Mouse (Mus musculus): Measurements from ENCODE around the gene Mat2a. TPM values are rescaled to one million over a fixed set of nuclear protein-coding genes. Genes with fewer than 3 reads are reported as not detected.
A peak's percentile ranks its signal among the peaks of the same experiment; 100 is the strongest.

Gene Mat2a
- total RNA-seq, 1 experiment = 407 TPM

DNA sequence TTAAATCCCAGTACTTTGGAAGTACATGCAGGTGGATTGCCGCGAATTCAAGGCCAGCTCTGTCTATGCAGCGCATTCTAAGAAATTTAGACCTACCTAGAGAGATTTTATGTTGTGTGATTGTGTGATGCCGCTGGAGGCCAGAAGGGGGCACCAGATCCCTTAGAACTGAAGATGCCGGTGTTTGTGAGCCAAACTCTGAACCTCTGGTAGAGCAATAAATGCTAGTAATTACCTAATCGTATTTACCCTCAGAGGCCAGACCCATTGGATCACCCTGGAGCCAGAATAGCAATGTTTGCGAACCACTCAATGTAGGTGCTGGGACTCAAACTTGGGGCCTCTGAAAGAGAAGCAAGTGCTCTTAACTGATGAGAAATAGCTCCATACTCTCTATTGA, 37.5 kb downstream of the Mat2a start:
- H3K27ac ChIP-seq (ENCODE audit: insufficient read depth, low read depth, low read length, poor library complexity, severe bottlenecking) = no peak overlapping the region
- no peaks in the 10 kb centered on the region for H3K36me3 ChIP-seq (ENCODE audit: control insufficient read depth, insufficient read depth, low read length, poor library complexity, severe bottlenecking)
- H3K9ac ChIP-seq (ENCODE audit: insufficient read depth, low read depth, low read length, poor library complexity, severe bottlenecking) = no peak overlapping the region
- no peak overlapping the region for H3K4me3 ChIP-seq (ENCODE audit: insufficient read depth in 1 of 2, low read depth in 1 of 2, low read length in 2 of 2, poor library complexity in 1 of 2, severe bottlenecking in 1 of 2)
- TF ChIP-seq ZNF384 (IDR thresholded peaks at IDR 0.05; ENCODE audit: low read depth, low read length) (no peak), HCFC1 (IDR thresholded peaks at IDR 0.05; ENCODE audit: borderline replicate concordance, insufficient read depth, low read length) (no peak), ZC3H11A (IDR thresholded peaks at IDR 0.05; ENCODE audit: borderline replicate concordance, low read depth, low read length) (no peak), CHD2 (IDR thresholded peaks at IDR 0.05; ENCODE audit: low read depth, low read length) (no peak), MAFK (IDR thresholded peaks at IDR 0.05; ENCODE audit: insufficient read depth, low read depth, low read length) (no peak)
- in situ Hi-C loops (cut with MboI; ENCODE audit: low sequenced_read_pairs in 2 of 2, unreplicated experiment in 2 of 2) = loop anchor here (25.0 kb wide), 1 partner anchor 435 kb away; no protein-coding TSS in a partner anchor
- peak; percentile 63 for DNase-seq (ENCODE audit: low read depth, low spot score)
- no peaks in the 10 kb centered on the region for H3K4me1 ChIP-seq (ENCODE audit: control insufficient read depth in 2 of 2, insufficient read depth in 2 of 2, low read length in 2 of 2, poor library complexity in 1 of 2)
- H3K9me3 ChIP-seq (ENCODE audit: control insufficient read depth, insufficient read depth, low read depth, low read length) = no peaks in the 10 kb centered on the region

DNA sequence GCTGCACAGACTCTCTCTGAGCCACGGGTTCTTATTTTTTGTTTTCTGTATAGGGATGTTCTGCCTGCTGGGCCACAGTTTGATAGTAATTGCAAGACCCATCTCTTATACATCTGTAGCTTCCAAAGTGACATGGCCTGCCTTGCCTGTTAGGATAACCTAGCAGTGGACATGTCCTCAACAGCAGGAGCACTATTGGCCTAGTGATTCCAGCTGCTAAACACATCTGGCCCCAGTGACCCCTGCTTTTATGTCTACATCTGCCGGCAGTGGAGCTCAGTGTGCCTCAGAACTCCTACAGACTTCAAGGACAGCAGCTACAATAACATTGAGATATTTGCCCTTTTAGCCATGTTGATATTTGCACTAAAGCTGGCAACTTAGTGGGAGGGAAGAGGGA, 39.4 kb downstream of the Mat2a start:
- Histone ChIP-seq H3K9me3 (ENCODE audit: control insufficient read depth, insufficient read depth, low read depth, low read length) (no peaks in the 10 kb centered on the region), H3K27ac (ENCODE audit: insufficient read depth, low read depth, low read length, poor library complexity, severe bottlenecking) (no peak overlapping the region), H3K36me3 (ENCODE audit: control insufficient read depth, insufficient read depth, low read length, poor library complexity, severe bottlenecking) (no peaks in the 10 kb centered on the region), H3K4me1 (ENCODE audit: control insufficient read depth in 2 of 2, insufficient read depth in 2 of 2, low read length in 2 of 2, poor library complexity in 1 of 2) (no peaks in the 10 kb centered on the region), H3K9ac (ENCODE audit: insufficient read depth, low read depth, low read length, poor library complexity, severe bottlenecking) (no peak overlapping the region), H3K4me3 (ENCODE audit: insufficient read depth in 1 of 2, low read depth in 1 of 2, low read length in 2 of 2, poor library complexity in 1 of 2, severe bottlenecking in 1 of 2) (no peak overlapping the region)
- DNase-seq (ENCODE audit: low read depth, low spot score) = no peak
- TF ChIP-seq HCFC1 (IDR thresholded peaks at IDR 0.05; ENCODE audit: borderline replicate concordance, insufficient read depth, low read length) (no peak), ZC3H11A (IDR thresholded peaks at IDR 0.05; ENCODE audit: borderline replicate concordance, low read depth, low read length) (no peak), CHD2 (IDR thresholded peaks at IDR 0.05; ENCODE audit: low read depth, low read length) (no peak), ZNF384 (IDR thresholded peaks at IDR 0.05; ENCODE audit: low read depth, low read length) (no peak), MAFK (IDR thresholded peaks at IDR 0.05; ENCODE audit: insufficient read depth, low read depth, low read length) (no peak)
- in situ Hi-C loops (cut with MboI; ENCODE audit: low sequenced_read_pairs in 2 of 2, unreplicated experiment in 2 of 2) = loop anchor here (25.0 kb wide), 1 partner anchor 437 kb away; no protein-coding TSS in a partner anchor

DNA sequence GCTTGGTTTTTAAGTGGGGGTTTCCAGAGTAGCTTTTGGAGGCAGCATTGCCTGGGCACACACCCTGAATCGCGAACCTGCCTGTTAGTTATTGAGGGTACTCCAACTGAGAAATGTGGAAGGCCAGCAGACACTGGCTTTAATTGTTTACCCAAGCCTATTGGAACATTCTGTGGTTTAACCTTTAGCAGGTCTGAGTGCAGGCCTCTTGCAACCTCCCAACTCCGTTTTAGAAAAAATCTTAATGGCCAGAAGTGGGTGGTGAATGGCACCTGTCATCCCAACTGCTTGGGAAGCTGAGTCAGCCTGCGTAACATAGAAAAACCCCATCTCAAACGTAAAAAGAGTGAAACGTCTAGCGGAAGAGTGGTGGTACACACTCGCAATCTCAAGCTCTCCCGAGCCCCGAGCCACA, 42.5 kb downstream of the Mat2a start:
- in situ Hi-C loops (cut with MboI; ENCODE audit: low sequenced_read_pairs in 2 of 2, unreplicated experiment in 2 of 2) = no loop called here
- Histone ChIP-seq H3K9ac (ENCODE audit: insufficient read depth, low read depth, low read length, poor library complexity, severe bottlenecking) (no peak overlapping the region), H3K4me3 (ENCODE audit: insufficient read depth in 1 of 2, low read depth in 1 of 2, low read length in 2 of 2, poor library complexity in 1 of 2, severe bottlenecking in 1 of 2) (no peak overlapping the region), H3K36me3 (ENCODE audit: control insufficient read depth, insufficient read depth, low read length, poor library complexity, severe bottlenecking) (no peaks in the 10 kb centered on the region), H3K27ac (ENCODE audit: insufficient read depth, low read depth, low read length, poor library complexity, severe bottlenecking) (no peak overlapping the region), H3K9me3 (ENCODE audit: control insufficient read depth, insufficient read depth, low read depth, low read length) (no peaks in the 10 kb centered on the region), H3K4me1 (ENCODE audit: control insufficient read depth in 2 of 2, insufficient read depth in 2 of 2, low read length in 2 of 2, poor library complexity in 1 of 2) (no peaks in the 10 kb centered on the region)
- DNase-seq (ENCODE audit: low read depth, low spot score) = no peak
- TF ChIP-seq ZC3H11A (IDR thresholded peaks at IDR 0.05; ENCODE audit: borderline replicate concordance, low read depth, low read length) = no peak
- TF ChIP-seq MAFK (IDR thresholded peaks at IDR 0.05; ENCODE audit: insufficient read depth, low read depth, low read length) = no peak
- TF ChIP-seq ZNF384 (IDR thresholded peaks at IDR 0.05; ENCODE audit: low read depth, low read length) = no peak
- no peak for TF ChIP-seq CHD2 (IDR thresholded peaks at IDR 0.05; ENCODE audit: low read depth, low read length)
- TF ChIP-seq HCFC1 (IDR thresholded peaks at IDR 0.05; ENCODE audit: borderline replicate concordance, insufficient read depth, low read length) = no peak

DNA sequence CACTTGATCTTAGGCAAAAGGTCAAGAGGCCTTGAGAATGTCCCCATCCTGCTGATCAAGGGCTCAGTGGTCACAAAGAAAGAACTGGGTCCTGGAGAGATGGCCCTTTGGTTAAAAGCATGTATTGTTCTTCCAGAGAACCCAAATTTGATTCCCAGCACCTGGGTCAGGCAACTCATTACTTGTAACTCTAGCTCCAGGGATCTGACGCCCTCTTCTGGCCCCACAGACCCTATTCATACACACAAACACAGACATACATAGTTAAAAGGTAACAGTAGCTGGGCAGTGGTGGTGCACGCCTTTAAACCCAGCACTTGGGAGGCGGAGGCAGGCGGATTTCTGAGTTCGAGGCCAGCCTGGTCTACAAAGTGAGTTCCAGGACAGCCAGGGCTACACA, 47.0 kb downstream of the Mat2a start:
- H3K9ac ChIP-seq (ENCODE audit: insufficient read depth, low read depth, low read length, poor library complexity, severe bottlenecking) = no peak overlapping the region
- H3K27ac ChIP-seq (ENCODE audit: insufficient read depth, low read depth, low read length, poor library complexity, severe bottlenecking) = no peak overlapping the region
- no peak overlapping the region for H3K4me3 ChIP-seq (ENCODE audit: insufficient read depth in 1 of 2, low read depth in 1 of 2, low read length in 2 of 2, poor library complexity in 1 of 2, severe bottlenecking in 1 of 2)
- TF ChIP-seq ZC3H11A (IDR thresholded peaks at IDR 0.05; ENCODE audit: borderline replicate concordance, low read depth, low read length) = no peak
- TF ChIP-seq HCFC1 (IDR thresholded peaks at IDR 0.05; ENCODE audit: borderline replicate concordance, insufficient read depth, low read length) = no peak
- TF ChIP-seq CHD2 (IDR thresholded peaks at IDR 0.05; ENCODE audit: low read depth, low read length) = no peak
- no peak for TF ChIP-seq MAFK (IDR thresholded peaks at IDR 0.05; ENCODE audit: insufficient read depth, low read depth, low read length)
- TF ChIP-seq ZNF384 (IDR thresholded peaks at IDR 0.05; ENCODE audit: low read depth, low read length) = no peak
- in situ Hi-C loops (cut with MboI; ENCODE audit: low sequenced_read_pairs in 2 of 2, unreplicated experiment in 2 of 2) = no loop called here
- no peaks in the 10 kb centered on the region for H3K36me3 ChIP-seq (ENCODE audit: control insufficient read depth, insufficient read depth, low read length, poor library complexity, severe bottlenecking)
- peaks cover 3 to 4% of the 10 kb centered on the region in 2 experiments; a peak in 1 of 4 replicates for H3K4me1 ChIP-seq (ENCODE audit: control insufficient read depth in 2 of 2, insufficient read depth in 2 of 2, low read length in 2 of 2, poor library complexity in 1 of 2)
- H3K9me3 ChIP-seq (ENCODE audit: control insufficient read depth, insufficient read depth, low read depth, low read length) = no peaks in the 10 kb centered on the region
- DNase-seq (ENCODE audit: low read depth, low spot score) = no peak
